Mouse (Mus musculus) embryonic facial prominence, embryonic 14.5 days (tissue): ENCODE results near the gene Pcbp2. TPM values are rescaled to one million over a fixed set of nuclear protein-coding genes. Genes with fewer than 3 reads are reported as not detected.

ENCODE experiments used
- ATAC-seq: fragments of 200-750 bp; cut with Nextera tagmentation; 2 replicates; pipeline ENCODE4 v1.8.0; 2017; ENCODE audit warnings: low read depth, moderate number of reproducible peaks, moderate TSS enrichment
- DNase-seq: peaks from one replicate; pipeline ENCODE4 v3.0.0-alpha.2; 2015; ENCODE audit warnings: low spot score
- H3K27ac ChIP-seq: fragments of 300-500 bp; sonication (generic); replicated peaks from 2 replicates; pipeline ENCODE4 v1.5.1; 2014; ENCODE audit warnings: low read depth, mild to moderate bottlenecking, low read length, moderate library complexity
- H3K27me3 ChIP-seq: fragments of 300-500 bp; sonication (generic); replicated peaks from 2 replicates; pipeline ENCODE4 v1.6.1; 2014; ENCODE audit warnings: low read length; ENCODE audit not compliant: control insufficient read depth, insufficient read depth
- H3K36me3 ChIP-seq: fragments of 300-500 bp; sonication (generic); 2 replicates; pipeline ENCODE4 v1.6.1; 2014; ENCODE audit warnings: low read length, mixed read lengths; ENCODE audit not compliant: control insufficient read depth, insufficient read depth
- H3K4me1 ChIP-seq: fragments of 300-500 bp; sonication (generic); 2 replicates; pipeline ENCODE4 v1.6.1; 2014; ENCODE audit warnings: antibody characterized with exemption, low read length; ENCODE audit not compliant: control insufficient read depth, insufficient read depth
- H3K4me2 ChIP-seq: fragments of 300-500 bp; sonication (generic); 2 replicates; pipeline ENCODE4 v1.6.1; 2014; ENCODE audit warnings: low read depth, mild to moderate bottlenecking, low read length, moderate library complexity, mixed read lengths
- H3K4me3 ChIP-seq: fragments of 300-500 bp; sonication (generic); 2 replicates; pipeline ENCODE4 v1.5.1; 2014; ENCODE audit warnings: low read depth, mild to moderate bottlenecking, low read length
- H3K9ac ChIP-seq: fragments of 300-500 bp; sonication (generic); 2 replicates; pipeline ENCODE4 v1.6.1; 2014; ENCODE audit warnings: low read depth, mild to moderate bottlenecking, low read length, moderate library complexity, mixed read lengths
- H3K9me3 ChIP-seq: fragments of 300-500 bp; sonication (generic); 2 replicates; pipeline ENCODE4 v1.6.1; 2016; ENCODE audit warnings: low read length; ENCODE audit not compliant: control insufficient read depth
- WGBS: fragments of 180-500 bp; shearing (Covaris S2); extraction: QIAGEN DNeasy Blood & Tissue Kit; methylation state at CpG from one replicate; pipeline ENCODE4 v1.1.7; 2014; 5-methylcytosine and 5-hydroxymethylcytosine counted together
- polyA plus RNA-seq: library from polyadenylated mRNA; unstranded; fragments of >200 nt; fragmentation: Nextera tagmentation; extraction: Ambion mirVana; gene quantifications from 2 replicates; pipeline ENCODE4 v1.2.1, GENCODE M21; 2014

Pcbp2 gene
- polyA plus RNA-seq, 1 experiment from 2014 or later = 276 TPM

DNA sequence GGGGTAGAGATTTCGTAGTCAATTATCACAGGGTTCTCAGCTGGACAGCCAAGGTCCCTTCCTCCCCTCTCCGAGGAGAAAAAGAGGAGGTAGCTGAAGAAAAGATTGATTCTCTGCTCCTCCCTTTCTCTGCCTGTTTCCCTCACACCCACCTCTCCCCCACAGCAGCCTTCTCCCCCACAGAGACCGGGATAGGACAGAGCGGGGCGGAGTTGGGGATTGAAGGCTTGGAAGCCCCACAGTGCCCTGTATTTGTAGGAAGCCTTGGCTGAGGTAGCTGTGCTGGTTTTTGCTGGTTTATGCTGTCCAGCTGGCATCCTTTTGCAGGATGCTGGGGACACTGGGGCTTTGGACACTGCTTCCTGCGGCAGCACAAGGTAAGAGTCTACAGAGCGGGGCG lies 25.2 kb upstream of the Pcbp2 start, which contains the start of gene Amhr2:
Gene Amhr2, plus strand, starts transcription at position 222 of the 400 bp plus-strand sequence.
- 69% methylated on average over 8 of the region's 8 CpGs for WGBS
- ATAC-seq (no peak), DNase-seq (no peak)
- H3K27me3 ChIP-seq = no peaks in the 10 kb centered on the region
- no peaks in the 10 kb centered on the region for H3K36me3 ChIP-seq
- no peak within 1 kb of the TSS for H3K27ac ChIP-seq
- H3K4me1 ChIP-seq = no peaks in the 10 kb centered on the region
- H3K9me3 ChIP-seq = no peaks in the 10 kb centered on the region
- no peak within 1 kb of the TSS; the same call in 1 of the 2 replicates for H3K9ac ChIP-seq
- no peak within 1 kb of the TSS for H3K4me3 ChIP-seq
- H3K4me2 ChIP-seq = no peak within 1 kb of the TSS

DNA sequence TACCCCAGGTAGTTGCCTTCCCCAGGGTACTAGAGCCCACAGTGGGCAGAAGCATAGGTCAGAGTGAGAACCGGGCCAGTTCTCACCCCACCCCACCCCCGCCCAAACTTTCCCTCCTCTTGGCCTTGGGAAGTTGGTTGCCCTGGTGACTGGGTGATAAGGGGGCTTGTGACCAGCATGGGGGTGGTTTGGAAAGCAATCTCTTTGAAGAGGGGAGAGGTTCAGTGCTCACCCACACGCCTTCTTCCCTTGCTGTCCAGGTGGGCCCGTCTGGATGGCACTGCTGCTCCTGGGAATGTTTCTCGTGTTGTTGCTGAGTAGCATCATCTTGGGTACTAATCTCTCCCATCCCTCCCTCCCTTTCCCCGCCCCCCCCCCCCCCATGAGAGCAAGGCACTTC lies 23.9 kb upstream of the Pcbp2 start:
- H3K9me3 ChIP-seq = no peaks in the 10 kb centered on the region
- DNase-seq (no peak), ATAC-seq (no peak)
- no peak overlapping the region for H3K4me3 ChIP-seq
- no peaks in the 10 kb centered on the region for H3K27me3 ChIP-seq
- no peak overlapping the region for H3K4me2 ChIP-seq
- H3K27ac ChIP-seq = no peak overlapping the region
- H3K9ac ChIP-seq = no peak overlapping the region
- no peaks in the 10 kb centered on the region for H3K4me1 ChIP-seq
- 58% methylated on average over 5 of the region's 6 CpGs for whole genome bisulfite sequencing
- no peaks in the 10 kb centered on the region for H3K36me3 ChIP-seq

GRCm38 (mm10) chr15:102449366-102449765 lies 21.0 kb upstream of the Pcbp2 start:
- ATAC-seq = no peak
- no peak overlapping the region for H3K4me3 ChIP-seq
- H3K36me3 ChIP-seq = no peaks in the 10 kb centered on the region
- WGBS = 62% methylated on average over 8 of the region's 8 CpGs
- no peak for DNase-seq
- H3K27me3 ChIP-seq = no peaks in the 10 kb centered on the region
- H3K9me3 ChIP-seq = no peaks in the 10 kb centered on the region
- H3K4me2 ChIP-seq = no peak overlapping the region
- no peak overlapping the region for H3K9ac ChIP-seq
- H3K4me1 ChIP-seq = no peaks in the 10 kb centered on the region
- H3K27ac ChIP-seq = no peak overlapping the region

- H3K36me3 ChIP-seq = no peaks in the 10 kb centered on the region
- H3K4me2 ChIP-seq = no peak overlapping the region
- no peak overlapping the region for H3K27ac ChIP-seq
- no peak overlapping the region for H3K9ac ChIP-seq
- no peak overlapping the region for H3K4me3 ChIP-seq
- ATAC-seq = no peak
- WGBS = 37% methylated on average over 7 of the region's 7 CpGs
- DNase-seq = no peak
- no peaks in the 10 kb centered on the region for H3K4me1 ChIP-seq
- H3K9me3 ChIP-seq = no peaks in the 10 kb centered on the region
- no peaks in the 10 kb centered on the region for H3K27me3 ChIP-seq
Observed at GRCm38 (mm10) chr15:102450928-102451327, 19.4 kb upstream of the Pcbp2 start.

DNA sequence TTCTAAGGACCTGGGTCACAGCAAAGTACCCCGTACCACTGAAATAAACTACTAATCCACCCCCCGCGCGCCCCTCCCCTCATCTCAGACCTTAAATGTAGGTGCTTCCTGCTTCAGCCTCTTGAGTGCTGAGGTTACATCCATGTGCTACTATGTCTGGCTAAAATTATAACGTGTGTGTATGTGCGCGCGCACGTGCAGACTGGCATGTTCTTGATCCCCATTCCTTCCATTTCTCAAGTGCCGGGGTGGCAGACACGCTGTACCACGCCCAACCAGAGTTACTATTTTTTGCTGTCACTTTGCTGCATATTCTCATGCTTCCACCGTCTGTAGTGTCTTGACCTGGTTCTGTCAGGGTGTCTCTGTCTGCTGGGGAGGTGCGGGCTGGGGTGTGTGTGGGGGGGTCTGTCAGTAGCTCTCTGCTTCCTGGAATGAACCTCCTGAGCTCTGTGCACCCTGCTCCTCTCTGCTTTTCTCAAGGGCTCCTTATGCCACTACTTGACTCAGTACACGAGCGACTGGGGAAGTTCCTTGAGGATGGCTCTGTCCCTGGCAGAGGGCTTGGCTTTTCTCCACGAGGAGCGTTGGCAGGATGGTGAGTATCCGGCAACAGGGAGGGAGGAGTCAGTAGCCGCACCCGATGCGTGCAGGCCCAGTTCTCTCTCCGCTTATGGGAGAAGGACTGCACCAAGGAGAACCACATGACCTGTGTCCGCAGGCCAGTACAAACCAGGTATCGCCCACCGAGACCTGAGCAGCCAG lies 18.5 kb upstream of the Pcbp2 start:
- WGBS = 76% methylated on average over 26 of the region's 26 CpGs

DNA sequence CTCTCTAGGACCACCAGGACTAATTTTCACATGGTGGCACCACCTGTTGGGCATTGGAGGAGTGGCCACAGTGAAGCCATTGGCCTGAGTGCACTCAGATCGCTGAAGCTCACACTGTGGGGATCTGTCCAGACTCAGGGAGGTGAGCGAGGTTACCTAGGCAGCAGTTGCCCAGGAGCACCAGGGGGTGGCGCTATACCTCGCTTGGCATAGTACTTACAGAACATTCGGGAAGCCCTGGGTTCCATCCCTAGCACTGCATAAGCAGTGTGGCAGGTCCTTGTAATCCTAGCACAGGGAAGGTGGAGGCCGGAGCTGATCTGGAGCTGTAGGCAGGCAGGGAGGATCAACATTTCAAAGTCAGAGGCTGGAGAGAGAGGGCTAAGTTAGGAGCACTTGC lies 14.3 kb upstream of the Pcbp2 start:
- no peaks in the 10 kb centered on the region for H3K36me3 ChIP-seq
- 36% methylated on average over 6 of the region's 6 CpGs for WGBS
- H3K9ac ChIP-seq = no peak overlapping the region
- H3K4me1 ChIP-seq = no peaks in the 10 kb centered on the region
- no peak overlapping the region for H3K4me3 ChIP-seq
- no peak overlapping the region for H3K27ac ChIP-seq
- no peak overlapping the region for H3K4me2 ChIP-seq
- H3K9me3 ChIP-seq = no peaks in the 10 kb centered on the region
- ATAC-seq (no peak), DNase-seq (peak; percentile 12)
- H3K27me3 ChIP-seq = no peaks in the 10 kb centered on the region

More for the DNA sequence above, 18.5 kb upstream of the Pcbp2 start:
- Histone ChIP-seq H3K27me3 (no peaks in the 10 kb centered on the region), H3K36me3 (no peaks in the 10 kb centered on the region), H3K9ac (no peak overlapping the region), H3K4me2 (no peak overlapping the region), H3K9me3 (no peaks in the 10 kb centered on the region), H3K4me3 (no peak overlapping the region), H3K4me1 (no peaks in the 10 kb centered on the region), H3K27ac (no peak overlapping the region)
- ATAC-seq (no peak), DNase-seq (no peak)

- DNase-seq = no peak
- no peaks in the 10 kb centered on the region for H3K9me3 ChIP-seq
- WGBS = 68% methylated on average over 5 of the region's 5 CpGs
- H3K27me3 ChIP-seq = no peaks in the 10 kb centered on the region
- H3K4me3 ChIP-seq = peak overlapping the region; percentile 39; the same call in 1 of the 2 replicates
- H3K4me2 ChIP-seq = peak overlapping the region; percentile 49
- H3K9ac ChIP-seq = peak overlapping the region; percentile 51; the same call in 1 of the 2 replicates
- no peak for ATAC-seq
- 0 out of 2 replicates have a peak, but pooled peaks cover 1% of the 10 kb centered on the region for H3K36me3 ChIP-seq
- H3K27ac ChIP-seq = no peak overlapping the region
- H3K4me1 ChIP-seq = no peaks in the 10 kb centered on the region
Observed at GRCm38 (mm10) chr15:102458050-102458736, 12.1 kb upstream of the Pcbp2 start.

- WGBS = under 1% methylated on average over 19 of the region's 19 CpGs
- peak; percentile 98 for DNase-seq
- peak; percentile 91 for ATAC-seq
- peak within 1 kb of the TSS; percentile 49 for H3K4me2 ChIP-seq
- peak within 1 kb of the TSS; percentile 51 for H3K9ac ChIP-seq
- no peaks in the 10 kb centered on the region for H3K27me3 ChIP-seq
- no peak within 1 kb of the TSS for H3K27ac ChIP-seq
- peak within 1 kb of the TSS; percentile 39 for H3K4me3 ChIP-seq
- H3K9me3 ChIP-seq = no peaks in the 10 kb centered on the region
- H3K36me3 ChIP-seq = 0 out of 2 replicates have a peak, but pooled peaks cover 4% of the 10 kb centered on the region
- no peaks in the 10 kb centered on the region for H3K4me1 ChIP-seq
Observed at GRCm38 (mm10) chr15:102458904-102459317, 11.4 kb upstream of the Pcbp2 start, which contains the start of gene Prr13. TSS of gene Prr13 (plus strand) at chr15:102459028.
